Mouse (Mus musculus) testis, adult 2 months (tissue): ENCODE measurements around the gene Dnttip2.

Experiments used
- CTCF ChIP-seq: fragments of 200-500 bp; IDR thresholded peaks from 2 replicates; pipeline ENCODE4 v1.5.1; 2012; ENCODE audit warnings: low read depth, mild to moderate bottlenecking, inconsistent platforms, low read length, moderate library complexity; ENCODE audit not compliant: control insufficient read depth, insufficient read depth, insufficient replicate concordance
- POLR2A ChIP-seq: fragments of 200-500 bp; IDR thresholded peaks from 2 replicates; pipeline ENCODE4 v1.6.1; 2012; ENCODE audit warnings: low read depth, mild to moderate bottlenecking, inconsistent platforms, low read length, moderate library complexity; ENCODE audit not compliant: control insufficient read depth

DNA sequence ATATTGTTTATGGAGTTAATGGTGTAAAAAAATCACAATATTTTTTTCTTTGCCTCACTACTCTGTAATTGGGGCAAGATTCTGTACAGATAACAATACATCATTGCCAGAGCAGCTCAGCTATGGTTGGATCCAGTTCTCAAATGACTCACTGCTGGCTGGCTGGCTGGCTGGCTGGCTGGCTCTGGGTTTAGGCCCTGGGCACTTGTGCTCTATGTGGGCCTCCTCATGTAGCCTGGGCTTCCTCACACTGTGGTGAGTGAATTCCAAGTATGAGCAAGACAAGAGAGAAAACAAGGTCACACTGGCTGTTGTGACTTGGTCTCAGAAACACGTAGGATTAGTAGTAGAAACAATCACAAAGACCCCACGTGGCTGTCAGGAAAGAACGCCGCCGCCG is 43.2 kb downstream of the Dnttip2 start:
- TF ChIP-seq CTCF, result no peak
- TF ChIP-seq POLR2A, result no peak
